Mouse (Mus musculus) kidney, embryonic 14.5 days (tissue): Measurements from ENCODE around the gene Ndufb10. TPM values are rescaled to one million over a fixed set of nuclear protein-coding genes. Genes with fewer than 3 reads are reported as not detected.

Source experiments
- ATAC-seq: fragments of 200-750 bp; cut with Nextera tagmentation; 2 replicates; pipeline ENCODE4 v1.8.0; 2017; ENCODE audit warnings: moderate number of reproducible peaks, mild to moderate bottlenecking, moderate TSS enrichment, moderate library complexity; ENCODE audit not compliant: low FRiP score, low TSS enrichment
- H3K27ac ChIP-seq: fragments of 300-500 bp; sonication (generic); 2 replicates; pipeline ENCODE4 v1.5.1; 2014; ENCODE audit warnings: low read depth, mild to moderate bottlenecking, low read length, moderate library complexity, mixed read lengths
- H3K27me3 ChIP-seq: fragments of 300-500 bp; sonication (generic); 2 replicates; pipeline ENCODE4 v1.6.1; 2014; ENCODE audit warnings: mild to moderate bottlenecking, low read length; ENCODE audit not compliant: control insufficient read depth, insufficient read depth
- H3K36me3 ChIP-seq: fragments of 300-500 bp; sonication (generic); 2 replicates; pipeline ENCODE4 v1.6.1; 2014; ENCODE audit warnings: low read length, mixed read lengths; ENCODE audit not compliant: control insufficient read depth, insufficient read depth
- H3K4me1 ChIP-seq: fragments of 300-500 bp; sonication (generic); 2 replicates; pipeline ENCODE4 v1.6.1; 2014; ENCODE audit warnings: low read length, mixed read lengths; ENCODE audit not compliant: control insufficient read depth, insufficient read depth
- H3K4me2 ChIP-seq: fragments of 300-500 bp; sonication (generic); replicated peaks from 2 replicates; pipeline ENCODE4 v1.6.1; 2014; ENCODE audit warnings: low read depth, mild to moderate bottlenecking, low read length
- H3K4me3 ChIP-seq: fragments of 300-500 bp; sonication (generic); 2 replicates; pipeline ENCODE4 v1.5.1; 2014; ENCODE audit warnings: mild to moderate bottlenecking, low read length
- H3K9ac ChIP-seq: fragments of 300-500 bp; sonication (generic); 2 replicates; pipeline ENCODE4 v1.6.1; 2014; ENCODE audit warnings: low read depth, mild to moderate bottlenecking, low read length, moderate library complexity
- H3K9me3 ChIP-seq: fragments of 300-500 bp; sonication (generic); 2 replicates; pipeline ENCODE4 v1.6.1; 2016; ENCODE audit warnings: low read length; ENCODE audit not compliant: control insufficient read depth
- WGBS: fragments of 180-500 bp; shearing (Covaris S2); extraction: QIAGEN DNeasy Blood & Tissue Kit; methylation state at CpG from one replicate; pipeline ENCODE4 v1.1.7; 2014; 5-methylcytosine and 5-hydroxymethylcytosine counted together
- polyA plus RNA-seq: library from polyadenylated mRNA; unstranded; fragments of >200 nt; fragmentation: Nextera tagmentation; extraction: Ambion mirVana; gene quantifications from 2 replicates; pipeline ENCODE4 v1.2.1, GENCODE M21; 2014

The Ndufb10 gene
- polyA plus RNA-seq, 1 experiment from 2014 or later = 225 TPM

- 0 out of 2 replicates have a peak overlapping the region, but pooled peaks have one; percentile 32 for H3K9ac ChIP-seq
- no peak overlapping the region for H3K27ac ChIP-seq
- no peak overlapping the region; the same call in 1 of the 2 replicates for H3K4me2 ChIP-seq
- H3K36me3 ChIP-seq = peaks cover 7% of the 10 kb centered on the region
- 18% methylated on average over 5 of the region's 5 CpGs for WGBS
- no peaks in the 10 kb centered on the region for H3K9me3 ChIP-seq
- H3K4me3 ChIP-seq = no peak overlapping the region
- H3K27me3 ChIP-seq = no peaks in the 10 kb centered on the region
- peaks cover 26% of the 10 kb centered on the region for H3K4me1 ChIP-seq
- no peak for ATAC-seq
Observed at GRCm38 (mm10) chr17:24672141-24672540, 52.1 kb downstream of the Ndufb10 start.

Other genes with a start within 250 kb of the Ndufb10 start
- gene Mlst8, start 245.4 kb downstream of the Ndufb10 start, polyA plus RNA-seq = 36.4 and 36.9 TPM in 2 replicates
- gene Caskin1, start 235.9 kb downstream of the Ndufb10 start, polyA plus RNA-seq = 1.6 and 1.8 TPM in 2 replicates
- 69.0 and 88.5 TPM in 2 replicates for gene Traf7, start 196.5 kb downstream of the Ndufb10 start, polyA plus RNA-seq
- 2.7 and 2.8 TPM in 2 replicates for gene Rab26, start 190.3 kb downstream of the Ndufb10 start, polyA plus RNA-seq
- gene Pkd1, start 174.6 kb downstream of the Ndufb10 start, polyA plus RNA-seq = 16.7 and 31.6 TPM in 2 replicates
- 48.3 and 55.4 TPM in 2 replicates for gene Tsc2, start 91.8 kb downstream of the Ndufb10 start, polyA plus RNA-seq
- 14.2 and 17.0 TPM in 2 replicates for gene Nthl1, start 91.8 kb downstream of the Ndufb10 start, polyA plus RNA-seq
- gene Slc9a3r2, start 74.2 kb downstream of the Ndufb10 start, polyA plus RNA-seq = 86.1 and 95.5 TPM in 2 replicates
- gene Npw, start 66.0 kb downstream of the Ndufb10 start, polyA plus RNA-seq = 0.66 TPM in 1 of 2 replicates, not detected in the other
- gene Zfp598, start 54.8 kb downstream of the Ndufb10 start, polyA plus RNA-seq = 25.3 and 34.4 TPM in 2 replicates
- gene Syngr3, start 34.5 kb downstream of the Ndufb10 start, polyA plus RNA-seq = 1.0 and 1.2 TPM in 2 replicates
- gene Gfer, start 28.3 kb downstream of the Ndufb10 start, polyA plus RNA-seq = 48.1 and 54.4 TPM in 2 replicates
- gene Noxo1, start 28.2 kb downstream of the Ndufb10 start, polyA plus RNA-seq = 3.1 and 3.5 TPM in 2 replicates
- 64.8 and 105 TPM in 2 replicates for gene Tbl3, start 16.8 kb downstream of the Ndufb10 start, polyA plus RNA-seq
- gene Rnf151, start 6.4 kb downstream of the Ndufb10 start, polyA plus RNA-seq = 0.62 TPM in 1 of 2 replicates, not detected in the other
- gene Rps2, start 6.4 kb downstream of the Ndufb10 start, polyA plus RNA-seq = 1,741 and 1,827 TPM in 2 replicates
- gene Rpl3l, start 3.3 kb upstream of the Ndufb10 start, polyA plus RNA-seq = not detected in 2 replicates
- 35.2 and 39.0 TPM in 2 replicates for gene Msrb1, start 12.2 kb upstream of the Ndufb10 start, polyA plus RNA-seq
- 32.7 and 35.9 TPM in 2 replicates for gene Hs3st6, start 28.5 kb upstream of the Ndufb10 start, polyA plus RNA-seq
- gene Meiob, start 79.8 kb upstream of the Ndufb10 start, polyA plus RNA-seq = 0.19 TPM in 1 of 2 replicates, not detected in the other
- gene Hagh, start 115.7 kb upstream of the Ndufb10 start, polyA plus RNA-seq = 46.6 and 55.4 TPM in 2 replicates
- gene Fahd1, start 125.9 kb upstream of the Ndufb10 start, polyA plus RNA-seq = 30.4 and 34.1 TPM in 2 replicates
- gene Igfals, start 141.5 kb upstream of the Ndufb10 start, polyA plus RNA-seq = 0.49 and 1.0 TPM in 2 replicates
- 57.1 and 61.8 TPM in 2 replicates for gene Nubp2, start 161.9 kb upstream of the Ndufb10 start, polyA plus RNA-seq
- 32.1 and 36.8 TPM in 2 replicates for gene Spsb3, start 162.2 kb upstream of the Ndufb10 start, polyA plus RNA-seq
- 18.2 and 25.2 TPM in 2 replicates for gene Eme2, start 170.6 kb upstream of the Ndufb10 start, polyA plus RNA-seq
- 102 and 111 TPM in 2 replicates for gene Mrps34, start 170.6 kb upstream of the Ndufb10 start, polyA plus RNA-seq
- 84.6 and 99.5 TPM in 2 replicates for gene Nme3, start 172.0 kb upstream of the Ndufb10 start, polyA plus RNA-seq
- gene Mapk8ip3, start 212.5 kb upstream of the Ndufb10 start, polyA plus RNA-seq = 23.9 and 31.8 TPM in 2 replicates
- gene Jpt2, start 236.2 kb upstream of the Ndufb10 start, polyA plus RNA-seq = 131 and 155 TPM in 2 replicates